Mouse (Mus musculus) limb, embryonic 11.5 days (tissue): ENCODE measurements at regions not wholly inside any gene's neighbourhood (a gene's known extent, or its start where the extent isn't known, plus 50 kb on each side); places are given as distances from the start of the nearest gene placed in this dataset.
"Not testable (repeated sequence)": the region's sequence is repeated elsewhere in the genome, so short reads cannot be mapped to it uniquely, and the experiment has no call there.

ENCODE experiments used
- ATAC-seq: fragments of 200-750 bp; cut with Nextera tagmentation; 2 replicates; pipeline ENCODE4 v1.8.0; 2017; ENCODE audit warnings: low read depth; ENCODE audit not compliant: insufficient number of reproducible peaks, low FRiP score, low TSS enrichment
- DNase-seq: peaks from one replicate; pipeline ENCODE4 v3.0.0-alpha.2; 2015; ENCODE audit warnings: low spot score
- H3K27ac ChIP-seq: fragments of 300-500 bp; sonication (generic); replicated peaks from 2 replicates; pipeline ENCODE4 v1.5.1; 2014; ENCODE audit warnings: low read depth, mild to moderate bottlenecking, low read length
- H3K27me3 ChIP-seq: fragments of 300-500 bp; sonication (generic); 2 replicates; pipeline ENCODE4 v1.6.1; 2014; ENCODE audit warnings: mild to moderate bottlenecking, low read length, mixed read lengths; ENCODE audit not compliant: control insufficient read depth, insufficient read depth
- H3K36me3 ChIP-seq: fragments of 300-500 bp; sonication (generic); 2 replicates; pipeline ENCODE4 v1.6.1; 2014; ENCODE audit warnings: mild to moderate bottlenecking, low read length, moderate library complexity, mixed read lengths; ENCODE audit not compliant: control insufficient read depth, insufficient read depth
- H3K4me1 ChIP-seq: fragments of 300-500 bp; sonication (generic); 2 replicates; pipeline ENCODE4 v1.6.1; 2014; ENCODE audit warnings: low read length, mixed read lengths; ENCODE audit not compliant: control insufficient read depth, insufficient read depth
- H3K4me2 ChIP-seq: fragments of 300-500 bp; sonication (generic); 2 replicates; pipeline ENCODE4 v1.6.1; 2014; ENCODE audit warnings: low read depth, mild to moderate bottlenecking, moderate library complexity; ENCODE audit not compliant: severe bottlenecking
- H3K4me3 ChIP-seq: fragments of 300-500 bp; sonication (generic); 2 replicates; pipeline ENCODE4 v1.5.1; 2014; ENCODE audit warnings: low read depth, low read length
- H3K9ac ChIP-seq: fragments of 300-500 bp; sonication (generic); 2 replicates; pipeline ENCODE4 v1.6.1; 2014; ENCODE audit warnings: mild to moderate bottlenecking, low read length
- H3K9me3 ChIP-seq: fragments of 300-500 bp; sonication (generic); 2 replicates; pipeline ENCODE4 v1.6.1; 2016; ENCODE audit warnings: low read length; ENCODE audit not compliant: control insufficient read depth
- WGBS: fragments of 180-500 bp; shearing (Covaris S2); extraction: QIAGEN DNeasy Blood & Tissue Kit; methylation state at CpG from one replicate; pipeline ENCODE4 v1.1.7; 2014; 5-methylcytosine and 5-hydroxymethylcytosine counted together

DNA sequence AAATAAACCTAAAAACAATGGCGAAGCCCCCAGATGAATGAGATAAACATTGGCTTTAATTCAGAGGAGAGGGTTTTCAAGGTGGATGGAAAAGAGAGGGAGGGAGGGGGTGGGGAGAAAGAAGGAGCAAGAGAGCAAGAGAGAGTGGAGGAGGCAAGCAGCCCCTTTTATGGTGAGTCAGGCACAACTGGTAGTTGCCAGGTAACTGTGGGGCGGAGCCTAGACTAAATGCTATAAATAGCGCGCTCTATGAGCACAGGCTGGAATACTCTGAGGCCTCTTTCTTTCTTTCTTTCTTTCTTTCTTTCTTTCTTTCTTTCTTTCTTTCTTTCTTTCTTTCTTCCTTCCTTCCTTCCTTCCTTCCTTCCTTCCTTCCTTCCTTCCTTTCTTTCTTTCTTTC is 99.6 kb downstream of the Gm5426 start:
- ATAC-seq, H3K9ac ChIP-seq, H3K4me3 ChIP-seq, H3K4me2 ChIP-seq, H3K36me3 ChIP-seq, DNase-seq, H3K27me3 ChIP-seq, H3K4me1 ChIP-seq, H3K9me3 ChIP-seq, H3K27ac ChIP-seq: not testable (repeated sequence)
- WGBS = 83% methylated on average over 4 of the region's 4 CpGs

DNA sequence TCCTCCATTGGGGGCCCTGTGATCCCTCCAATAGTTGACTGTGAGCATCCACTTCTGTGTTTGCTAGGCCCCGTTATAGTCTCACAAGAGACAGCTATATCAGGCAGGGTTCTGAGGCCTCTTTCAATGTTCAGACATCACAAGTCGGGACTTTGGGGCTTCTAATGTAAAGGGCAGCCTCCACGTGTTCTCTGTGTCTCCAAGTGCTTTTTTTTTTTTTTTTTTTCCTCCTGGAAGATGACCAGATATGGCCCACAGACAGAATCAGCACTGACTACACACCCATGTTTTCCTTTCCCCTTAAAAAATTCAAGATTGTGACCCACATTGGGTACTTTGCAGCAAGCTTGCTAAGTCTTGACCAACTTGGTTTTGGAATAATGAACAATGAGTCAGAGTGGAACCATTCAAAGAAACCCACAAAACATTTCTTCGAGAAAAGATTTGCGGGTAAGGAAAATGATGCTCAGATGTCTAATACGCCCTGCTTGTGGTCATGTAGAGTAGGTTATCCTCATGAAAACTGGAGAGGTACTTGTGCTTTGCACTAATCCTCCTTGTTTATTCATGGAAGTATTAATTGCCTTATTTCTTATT is 100.5 kb downstream of the Gm5426 start:
- peaks cover 4% of the 10 kb centered on the region; the same call in 1 of the 2 replicates for H3K4me1 ChIP-seq
- no peaks in the 10 kb centered on the region for H3K27me3 ChIP-seq
- no peak overlapping the region for H3K4me2 ChIP-seq
- ATAC-seq (no peak), DNase-seq (no peak)
- H3K4me3 ChIP-seq = no peak overlapping the region
- H3K9ac ChIP-seq = no peak overlapping the region
- no peaks in the 10 kb centered on the region for H3K36me3 ChIP-seq
- WGBS = 92% methylated on average over 6 of the region's 6 CpGs
- no peaks in the 10 kb centered on the region for H3K9me3 ChIP-seq
- no peak overlapping the region for H3K27ac ChIP-seq

DNA sequence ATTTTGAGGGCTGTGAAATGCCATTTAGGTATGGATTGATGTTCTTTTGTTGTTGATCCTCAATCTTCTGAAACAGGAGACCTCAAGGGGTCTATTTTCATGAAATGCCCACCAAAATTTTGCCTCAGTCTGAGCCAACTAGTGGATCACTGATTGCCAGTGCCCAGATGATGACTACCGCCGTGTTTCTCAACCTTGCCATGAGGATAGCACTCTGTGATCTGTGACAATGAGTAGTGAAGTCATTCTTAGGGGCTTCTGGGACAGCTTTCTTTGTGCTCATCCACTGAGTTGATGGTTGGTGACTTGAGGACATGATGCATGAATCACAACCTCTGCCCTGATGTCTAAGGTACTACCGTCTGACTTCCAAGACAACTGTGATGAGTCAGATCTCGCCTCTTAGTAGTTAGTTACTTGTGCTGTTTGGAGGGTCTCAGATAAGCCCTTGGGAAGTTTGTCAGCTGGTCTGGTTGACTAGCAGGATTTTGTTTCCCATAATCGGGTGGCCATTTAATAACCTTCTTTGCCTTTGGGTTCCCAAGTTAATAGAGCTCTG is 101.2 kb downstream of the Gm5426 start:
- ATAC-seq (no peak), DNase-seq (no peak)
- H3K27ac ChIP-seq = no peak overlapping the region
- no peak overlapping the region for H3K4me3 ChIP-seq
- no peak overlapping the region for H3K9ac ChIP-seq
- H3K4me2 ChIP-seq = no peak overlapping the region
- WGBS = 90% methylated on average over 5 of the region's 5 CpGs
- no peaks in the 10 kb centered on the region for H3K9me3 ChIP-seq
- H3K36me3 ChIP-seq = no peaks in the 10 kb centered on the region
- H3K4me1 ChIP-seq = peaks cover 4% of the 10 kb centered on the region; the same call in 1 of the 2 replicates
- no peaks in the 10 kb centered on the region for H3K27me3 ChIP-seq

DNA sequence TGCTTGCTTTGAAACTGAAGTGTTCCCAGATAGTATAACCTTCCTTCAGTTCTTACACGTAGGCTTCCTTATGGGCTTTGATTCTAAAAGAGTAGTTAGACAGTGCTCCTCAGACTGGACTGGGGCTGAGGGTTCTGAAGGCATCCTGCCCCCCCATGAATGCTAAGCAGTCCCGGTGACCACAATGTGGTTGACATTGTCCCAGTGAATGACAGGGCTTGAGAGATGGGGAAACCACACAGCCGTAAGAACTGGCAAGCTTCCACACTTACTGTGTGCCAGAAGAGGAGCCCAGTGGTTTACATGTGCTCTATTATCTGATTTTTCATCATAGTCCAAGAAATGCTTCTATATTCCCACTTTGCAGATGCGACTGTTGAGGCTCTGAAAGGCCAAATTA is 101.8 kb downstream of the Gm5426 start:
- WGBS = 85% methylated on average over 4 of the region's 4 CpGs
- Histone ChIP-seq H3K27ac (no peak overlapping the region), H3K4me2 (no peak overlapping the region), H3K27me3 (no peaks in the 10 kb centered on the region), H3K4me3 (no peak overlapping the region), H3K36me3 (no peaks in the 10 kb centered on the region), H3K9ac (no peak overlapping the region), H3K4me1 (peaks cover 4% of the 10 kb centered on the region; the same call in 1 of the 2 replicates), H3K9me3 (no peaks in the 10 kb centered on the region)
- no peak for DNase-seq
- ATAC-seq = no peak

DNA sequence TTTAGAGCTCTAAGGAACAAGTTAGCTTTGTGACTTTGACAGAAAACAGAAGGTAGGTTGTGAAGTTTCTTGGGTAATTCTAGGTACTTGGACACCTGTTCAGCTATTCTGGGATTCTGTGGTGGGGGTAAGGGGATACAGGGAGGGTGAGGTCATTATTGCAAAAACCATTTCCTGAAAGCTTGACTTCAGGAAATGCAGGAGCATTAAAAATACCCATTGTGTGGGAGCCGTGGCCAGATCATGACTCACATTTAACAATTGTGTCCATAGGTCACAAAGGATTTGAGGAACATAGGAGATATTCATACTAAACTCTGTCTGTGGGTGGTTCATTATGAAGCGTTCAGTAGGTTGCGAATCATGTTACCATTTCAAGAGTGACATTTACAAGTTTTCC is 102.4 kb downstream of the Gm5426 start:
- Histone ChIP-seq H3K9me3 (no peaks in the 10 kb centered on the region), H3K9ac (no peak overlapping the region), H3K27ac (no peak overlapping the region), H3K36me3 (no peaks in the 10 kb centered on the region), H3K4me1 (peaks cover 4% of the 10 kb centered on the region; the same call in 1 of the 2 replicates), H3K4me2 (no peak overlapping the region), H3K27me3 (no peaks in the 10 kb centered on the region), H3K4me3 (no peak overlapping the region)
- no peak for DNase-seq
- 74% methylated on average over 3 of the region's 3 CpGs for WGBS
- no peak for ATAC-seq

DNA sequence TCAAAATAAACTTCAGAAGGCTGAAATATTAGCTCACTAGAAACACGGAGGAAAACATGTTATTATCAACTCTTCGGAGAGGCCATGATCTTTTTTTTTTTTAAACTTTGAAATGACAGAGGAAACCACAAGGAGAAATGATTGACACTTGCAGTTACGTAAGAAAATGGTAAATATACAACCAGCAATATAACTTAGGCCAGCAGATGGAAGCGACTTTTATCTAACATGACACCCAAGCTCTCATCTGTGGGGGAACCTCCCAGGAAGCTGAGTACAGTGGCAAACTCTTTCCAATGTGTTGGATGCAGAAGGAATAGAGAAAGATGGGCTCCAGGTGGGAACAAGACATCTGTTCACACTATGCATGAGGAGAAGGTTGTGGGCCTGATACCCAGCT is 104.2 kb downstream of the Gm5426 start:
- Histone ChIP-seq H3K9me3 (no peaks in the 10 kb centered on the region), H3K4me3 (no peak overlapping the region), H3K27ac (no peak overlapping the region), H3K4me2 (no peak overlapping the region), H3K36me3 (no peaks in the 10 kb centered on the region), H3K27me3 (no peaks in the 10 kb centered on the region), H3K4me1 (no peaks in the 10 kb centered on the region), H3K9ac (no peak overlapping the region)
- 94% methylated on average over 4 of the region's 4 CpGs for WGBS
- ATAC-seq (no peak), DNase-seq (no peak)

DNA sequence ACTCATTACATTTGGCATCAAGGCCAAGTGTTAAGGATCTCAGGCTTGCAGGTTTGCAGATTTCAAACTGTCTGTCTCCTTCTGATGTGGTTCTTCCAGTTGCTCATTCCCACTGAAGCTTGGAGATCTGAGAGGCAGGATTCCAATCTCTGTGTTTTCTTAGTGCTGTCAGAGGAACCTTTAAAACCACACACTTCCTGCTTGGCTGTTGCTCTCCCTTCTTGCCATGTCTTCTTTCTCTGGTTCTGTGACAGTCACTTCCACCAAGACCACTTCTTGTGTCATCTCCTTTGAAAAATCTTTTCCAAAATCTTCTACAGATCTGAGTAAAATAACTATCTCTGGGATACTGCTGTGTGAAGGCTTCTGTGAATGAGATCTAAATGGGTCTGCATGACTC is 117.3 kb downstream of the Gm5426 start:
- Histone ChIP-seq H3K9me3 (no peaks in the 10 kb centered on the region), H3K36me3 (no peaks in the 10 kb centered on the region), H3K4me1 (no peaks in the 10 kb centered on the region), H3K27me3 (no peaks in the 10 kb centered on the region), H3K4me3 (no peak overlapping the region), H3K27ac (no peak overlapping the region), H3K4me2 (no peak overlapping the region), H3K9ac (no peak overlapping the region)
- DNase-seq = no peak
- ATAC-seq = no peak

DNA sequence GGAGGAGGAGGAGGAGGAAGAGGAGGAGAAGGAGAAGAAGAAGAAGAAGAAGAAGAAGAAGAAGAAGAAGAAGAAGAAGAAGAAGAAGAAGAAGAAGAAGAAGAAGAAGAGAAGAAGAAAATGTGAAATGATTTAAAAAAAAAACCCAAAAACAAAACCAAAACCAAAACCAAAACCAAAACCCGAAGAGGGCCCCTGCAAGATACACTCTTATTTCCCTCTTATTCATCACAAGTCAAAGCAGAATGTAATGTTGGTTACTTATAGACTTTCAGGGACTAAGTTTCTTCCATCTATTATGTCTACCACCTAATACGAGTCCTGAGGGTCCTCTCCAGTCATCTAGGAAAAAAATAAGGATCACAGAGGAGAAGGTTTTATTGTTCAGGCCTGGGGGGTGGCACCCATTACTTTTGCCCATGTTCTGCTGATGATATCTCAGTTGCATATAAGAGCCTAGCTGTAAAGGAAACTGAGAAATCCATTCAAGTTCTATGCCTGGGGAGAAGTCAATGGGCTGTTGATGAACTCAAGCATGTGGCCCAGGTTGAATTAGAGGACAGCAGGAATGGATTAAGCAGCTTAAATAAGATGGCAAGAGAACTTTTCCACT is 118.0 kb downstream of the Gm5426 start:
- Histone ChIP-seq H3K36me3 (no peaks in the 10 kb centered on the region), H3K4me2 (no peak overlapping the region), H3K27ac (no peak overlapping the region), H3K9me3 (no peaks in the 10 kb centered on the region), H3K27me3 (no peaks in the 10 kb centered on the region), H3K4me1 (no peaks in the 10 kb centered on the region), H3K9ac (no peak overlapping the region), H3K4me3 (no peak overlapping the region)
- 83% methylated on average over 2 of the region's 2 CpGs for WGBS
- ATAC-seq (no peak), DNase-seq (no peak)
